Mouse (Mus musculus) intestine, embryonic 16.5 days (tissue): ENCODE data around the gene Tet1. TPM values are rescaled to one million over a fixed set of nuclear protein-coding genes. Genes with fewer than 3 reads are reported as not detected.

Experiments
- ATAC-seq: fragments of 200-750 bp; cut with Nextera tagmentation; 2 replicates; pipeline ENCODE4 v1.8.0; 2017; ENCODE audit warnings: moderate TSS enrichment, moderate library complexity
- H3K27ac ChIP-seq: fragments of 300-500 bp; sonication (generic); 2 replicates; pipeline ENCODE4 v1.5.1; 2014; ENCODE audit warnings: mild to moderate bottlenecking, low read length
- H3K27me3 ChIP-seq: fragments of 300-500 bp; sonication (generic); replicated peaks from 2 replicates; pipeline ENCODE4 v1.6.1; 2014; ENCODE audit warnings: low read length, control low read depth, mixed read lengths; ENCODE audit not compliant: control insufficient read depth, insufficient read depth
- H3K36me3 ChIP-seq: fragments of 300-500 bp; sonication (generic); 2 replicates; pipeline ENCODE4 v1.6.1; 2014; ENCODE audit warnings: low read length, control low read depth; ENCODE audit not compliant: control insufficient read depth, insufficient read depth
- H3K4me1 ChIP-seq: fragments of 300-500 bp; sonication (generic); 2 replicates; pipeline ENCODE4 v1.6.1; 2014; ENCODE audit warnings: low read length, control low read depth, mixed read lengths; ENCODE audit not compliant: control insufficient read depth, insufficient read depth
- H3K4me2 ChIP-seq: fragments of 300-500 bp; sonication (generic); 2 replicates; pipeline ENCODE4 v1.6.1; 2014; ENCODE audit warnings: low read depth, low read length, control low read depth
- H3K4me3 ChIP-seq: fragments of 300-500 bp; sonication (generic); 2 replicates; pipeline ENCODE4 v1.5.1; 2014; ENCODE audit warnings: mild to moderate bottlenecking, low read length
- H3K9ac ChIP-seq: fragments of 300-500 bp; sonication (generic); 2 replicates; pipeline ENCODE4 v1.6.1; 2014; ENCODE audit warnings: low read depth, low read length
- H3K9me3 ChIP-seq: fragments of 300-500 bp; sonication (generic); 2 replicates; pipeline ENCODE4 v1.6.1; 2016; ENCODE audit warnings: low read length, control low read depth; ENCODE audit not compliant: control insufficient read depth
- WGBS: fragments of 180-500 bp; shearing (Covaris S2); extraction: QIAGEN DNeasy Blood & Tissue Kit; methylation state at CpG from one replicate; pipeline ENCODE4 v1.1.7; 2014; 5-methylcytosine and 5-hydroxymethylcytosine counted together
- polyA plus RNA-seq: library from polyadenylated mRNA; unstranded; fragments of >200 nt; fragmentation: Nextera tagmentation; extraction: Ambion mirVana; gene quantifications from 2 replicates; pipeline ENCODE4 v1.2.1, GENCODE M21; 2015

The Tet1 gene
- polyA plus RNA-seq, 1 experiment from 2014 or later = 10.6 TPM

DNA sequence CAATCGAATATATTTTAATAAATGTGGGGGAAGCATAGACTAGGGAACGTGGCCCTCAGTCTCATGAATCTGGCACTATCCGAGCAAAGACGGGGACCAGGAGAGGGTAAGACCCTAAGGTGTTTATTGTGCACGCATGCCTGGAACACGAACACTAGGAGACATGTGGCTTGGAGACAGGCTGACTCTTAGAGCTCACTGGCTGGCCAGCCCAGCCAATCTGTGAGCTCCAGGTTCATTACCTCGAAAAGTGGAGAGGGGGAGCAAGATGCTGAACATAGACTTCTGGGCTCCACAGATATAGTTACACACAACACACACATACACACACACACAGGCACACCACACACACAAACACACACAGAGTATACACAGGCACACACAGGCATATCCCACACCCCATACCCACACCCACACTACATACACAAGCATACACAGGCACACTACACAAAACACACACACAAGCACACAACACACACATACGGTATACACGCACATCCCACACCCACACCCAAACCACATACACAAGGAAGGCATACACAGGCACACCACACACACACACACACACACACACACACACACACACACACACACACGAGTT lies 52.0 kb downstream of the Tet1 start:
- no peak for ATAC-seq
- WGBS = 75% methylated on average over 10 of the region's 10 CpGs

DNA sequence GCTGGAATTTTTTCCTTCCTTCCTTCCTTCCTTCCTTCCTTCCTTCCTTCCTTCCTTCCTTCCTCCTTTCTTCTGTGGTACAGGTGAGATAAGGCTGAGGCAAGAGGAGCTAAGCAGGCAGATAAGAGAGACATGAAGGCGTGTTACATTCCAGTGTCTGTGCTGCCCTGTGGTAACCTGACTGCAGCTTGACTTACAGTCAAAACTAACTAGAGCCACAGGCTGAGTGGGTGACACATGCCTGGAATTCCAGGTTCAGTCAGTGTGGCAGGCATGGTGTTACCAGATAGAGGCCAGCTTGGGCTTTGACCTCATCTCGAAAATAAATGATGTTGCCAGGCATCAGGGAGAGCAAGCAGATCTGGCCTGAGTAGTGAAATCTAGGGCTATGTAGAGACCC lies 53.8 kb downstream of the Tet1 start:
- peak; percentile 96 for ATAC-seq
- no peaks in the 10 kb centered on the region for H3K36me3 ChIP-seq
- WGBS = 37% methylated on average over 2 of the region's 2 CpGs
- H3K4me2 ChIP-seq = no peak overlapping the region
- H3K9ac ChIP-seq = no peak overlapping the region
- H3K27me3 ChIP-seq = no peaks in the 10 kb centered on the region
- peak overlapping the region; percentile 57 for H3K27ac ChIP-seq
- H3K9me3 ChIP-seq = no peaks in the 10 kb centered on the region
- no peak overlapping the region for H3K4me3 ChIP-seq
- no peaks in the 10 kb centered on the region for H3K4me1 ChIP-seq

More for the DNA sequence above, 52.0 kb downstream of the Tet1 start:
- no peaks in the 10 kb centered on the region for H3K9me3 ChIP-seq
- H3K27ac ChIP-seq = no peak overlapping the region
- no peaks in the 10 kb centered on the region for H3K27me3 ChIP-seq
- H3K4me3 ChIP-seq = no peak overlapping the region
- no peaks in the 10 kb centered on the region for H3K4me1 ChIP-seq
- H3K9ac ChIP-seq = no peak overlapping the region
- no peak overlapping the region for H3K4me2 ChIP-seq
- H3K36me3 ChIP-seq = no peaks in the 10 kb centered on the region

DNA sequence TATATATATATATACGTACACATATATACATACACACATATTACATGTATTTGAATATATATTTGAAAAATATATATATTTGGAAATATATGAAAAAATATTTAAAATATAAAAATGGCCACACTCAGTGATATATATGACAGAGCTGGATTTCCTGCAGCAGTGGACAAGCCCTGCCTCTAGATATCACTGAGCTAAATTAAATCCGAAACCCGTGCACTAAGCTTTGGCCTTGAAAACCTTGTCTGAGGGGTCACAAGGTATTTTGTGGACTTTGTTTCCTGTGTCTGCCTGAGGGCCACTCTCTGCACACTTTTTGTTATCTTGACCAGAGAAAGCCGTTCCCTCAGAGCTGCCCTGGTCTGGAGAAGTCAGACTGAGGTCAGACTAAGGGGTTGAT lies 54.2 kb downstream of the Tet1 start:
- Histone ChIP-seq H3K9me3 (no peaks in the 10 kb centered on the region), H3K4me2 (no peak overlapping the region), H3K27ac (peak overlapping the region; percentile 57), H3K27me3 (no peaks in the 10 kb centered on the region), H3K36me3 (no peaks in the 10 kb centered on the region), H3K4me1 (no peaks in the 10 kb centered on the region), H3K4me3 (no peak overlapping the region), H3K9ac (no peak overlapping the region)
- 53% methylated on average over 4 of the region's 4 CpGs for WGBS
- peak; percentile 88 for ATAC-seq

DNA sequence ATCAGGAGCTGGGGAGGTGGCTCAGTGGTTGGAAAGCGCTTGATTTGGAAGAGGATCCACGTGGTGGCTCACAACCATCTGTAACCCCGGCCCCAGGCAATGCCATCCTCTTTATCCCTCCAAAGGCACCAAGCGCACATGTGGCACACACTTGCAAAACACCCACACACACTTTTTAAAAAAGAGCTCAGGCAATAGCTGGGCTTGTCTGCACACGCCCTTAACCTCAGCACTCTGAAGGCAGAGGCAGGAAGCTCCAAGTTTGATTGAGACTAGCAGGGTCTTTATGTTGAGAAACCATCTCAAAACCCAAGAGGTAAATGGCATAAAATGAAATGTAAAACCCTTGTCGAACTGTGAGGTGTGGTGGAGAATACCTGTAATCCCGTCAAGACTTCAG lies 57.2 kb downstream of the Tet1 start:
- H3K27me3 ChIP-seq = no peaks in the 10 kb centered on the region
- H3K36me3 ChIP-seq = no peaks in the 10 kb centered on the region
- H3K4me3 ChIP-seq = no peak overlapping the region
- 85% methylated on average over 7 of the region's 7 CpGs for WGBS
- no peaks in the 10 kb centered on the region for H3K4me1 ChIP-seq
- H3K27ac ChIP-seq = no peak overlapping the region
- H3K4me2 ChIP-seq = no peak overlapping the region
- ATAC-seq = no peak
- no peak overlapping the region for H3K9ac ChIP-seq
- H3K9me3 ChIP-seq = no peaks in the 10 kb centered on the region

DNA sequence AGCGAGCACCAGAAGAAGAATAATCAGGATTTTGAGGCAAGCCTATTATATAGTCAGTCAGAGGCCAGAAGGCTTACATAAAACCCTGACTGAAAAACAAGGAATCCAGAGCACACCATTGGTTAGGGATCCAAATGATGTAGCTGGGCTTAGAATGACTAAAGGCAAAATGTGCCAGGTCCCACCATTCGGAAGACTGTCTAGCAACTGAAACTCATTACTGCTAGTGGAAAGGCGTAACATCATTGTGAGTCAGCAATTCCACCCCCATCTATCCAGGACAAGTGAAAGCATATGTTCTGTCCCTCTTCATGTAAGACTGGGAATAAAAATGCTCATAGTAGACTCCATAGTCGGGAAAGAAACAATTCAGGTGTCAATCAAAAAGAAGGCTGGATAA lies 57.8 kb downstream of the Tet1 start:
- Histone ChIP-seq H3K36me3 (no peaks in the 10 kb centered on the region), H3K27ac (no peak overlapping the region), H3K4me1 (no peaks in the 10 kb centered on the region), H3K9ac (no peak overlapping the region), H3K9me3 (no peaks in the 10 kb centered on the region), H3K4me3 (no peak overlapping the region), H3K4me2 (no peak overlapping the region), H3K27me3 (no peaks in the 10 kb centered on the region)
- no peak for ATAC-seq
- 82% methylated on average over 4 of the region's 4 CpGs for WGBS

DNA sequence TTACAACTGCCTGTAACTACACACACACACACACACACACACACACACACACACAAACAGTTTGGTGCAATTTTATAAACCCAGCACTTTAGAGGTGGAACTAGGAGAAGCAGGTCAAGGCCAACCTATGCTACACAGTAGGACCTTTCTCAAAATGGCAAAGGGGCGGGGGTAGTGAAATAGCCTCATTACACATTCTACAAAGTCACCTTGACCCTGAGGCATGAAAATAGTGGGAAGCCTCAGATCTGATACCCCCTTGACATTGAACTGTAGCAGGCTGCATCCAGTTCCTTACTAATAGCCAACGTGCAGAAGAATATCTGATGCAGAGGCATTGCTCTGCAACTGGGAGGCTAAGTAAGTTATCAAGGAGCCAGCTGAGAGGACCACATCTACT lies 60.0 kb downstream of the Tet1 start:
- Histone ChIP-seq H3K36me3 (no peaks in the 10 kb centered on the region), H3K27ac (no peak overlapping the region)
- 96% methylated on average over 2 of the region's 2 CpGs for WGBS

DNA sequence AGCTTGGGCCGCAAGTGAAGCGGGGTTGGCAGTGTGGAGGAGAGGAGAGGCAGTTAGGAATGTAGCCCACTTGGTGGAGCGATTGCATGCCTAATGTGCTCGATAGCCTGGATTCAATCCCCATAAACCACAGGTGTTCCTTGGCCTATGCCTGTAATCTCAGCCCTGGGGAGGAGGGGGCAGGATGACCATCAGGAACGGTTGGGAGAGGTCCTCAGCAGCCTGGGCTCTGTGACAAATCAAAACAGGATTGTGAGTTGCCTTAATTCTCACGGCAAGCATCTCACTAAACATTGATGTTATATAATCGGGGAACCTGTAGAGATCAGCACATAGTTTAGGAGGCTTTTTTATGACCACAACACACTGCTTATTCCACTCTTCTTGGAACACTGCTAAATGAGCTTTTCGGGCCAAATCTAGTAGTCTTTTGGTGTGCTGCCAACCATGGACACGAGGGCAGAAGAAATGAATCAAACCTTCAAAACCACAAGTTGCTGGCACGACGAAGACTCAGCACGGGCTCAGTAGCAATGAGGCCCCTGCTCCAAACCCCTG lies 61.6 kb downstream of the Tet1 start:
- Histone ChIP-seq H3K27me3 (no peaks in the 10 kb centered on the region), H3K4me3 (no peak overlapping the region), H3K9ac (no peak overlapping the region), H3K9me3 (no peaks in the 10 kb centered on the region), H3K4me1 (peaks cover 9% of the 10 kb centered on the region; the same call in 1 of the 2 replicates), H3K36me3 (no peaks in the 10 kb centered on the region), H3K4me2 (no peak overlapping the region), H3K27ac (no peak overlapping the region)
- WGBS = 66% methylated on average over 12 of the region's 12 CpGs
- ATAC-seq = no peak

More for the DNA sequence above, 60.0 kb downstream of the Tet1 start:
- ATAC-seq = no peak
- H3K4me2 ChIP-seq = no peak overlapping the region
- H3K9ac ChIP-seq = no peak overlapping the region
- no peak overlapping the region for H3K4me3 ChIP-seq
- H3K4me1 ChIP-seq = peaks cover 5% of the 10 kb centered on the region; the same call in 1 of the 2 replicates
- H3K9me3 ChIP-seq = no peaks in the 10 kb centered on the region
- H3K27me3 ChIP-seq = no peaks in the 10 kb centered on the region

DNA sequence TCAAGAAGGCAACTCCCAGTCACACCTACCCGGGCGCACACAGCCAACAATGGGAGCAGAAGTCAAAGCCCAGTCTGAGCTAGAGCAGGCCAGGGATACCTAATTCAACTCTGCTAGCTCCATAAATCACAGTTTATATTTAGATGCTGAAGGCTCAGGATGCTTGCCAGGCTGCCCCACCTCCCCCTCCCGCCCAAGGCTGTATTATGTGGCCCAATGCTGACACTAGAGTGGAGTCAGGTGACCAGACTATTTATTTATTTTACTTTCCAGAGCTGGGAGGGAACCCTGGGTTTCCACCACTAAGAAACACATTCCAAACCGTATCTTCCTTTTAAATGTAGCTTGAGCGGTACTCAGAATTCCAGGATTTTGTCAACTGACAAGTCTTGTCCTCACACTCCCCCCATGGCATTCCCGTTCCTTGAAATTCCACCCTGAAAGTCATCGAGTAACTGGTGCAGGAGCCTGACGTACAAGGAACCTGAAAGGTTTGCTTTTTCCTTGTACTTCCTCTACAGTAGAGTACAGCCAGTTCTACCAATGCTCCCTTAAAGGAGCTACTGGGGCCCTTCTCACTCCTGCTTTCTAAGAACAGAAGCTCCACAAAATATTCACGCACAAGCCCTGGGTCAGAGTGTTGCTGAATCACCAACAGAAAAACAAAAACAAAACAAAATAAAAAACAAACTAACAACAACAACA lies 64.9 kb downstream of the Tet1 start:
- ATAC-seq = peak; percentile 64
- Histone ChIP-seq H3K4me3 (no peak overlapping the region), H3K4me1 (peaks cover 9% of the 10 kb centered on the region; the same call in 1 of the 2 replicates), H3K4me2 (no peak overlapping the region), H3K36me3 (no peaks in the 10 kb centered on the region), H3K9ac (no peak overlapping the region), H3K27me3 (no peaks in the 10 kb centered on the region), H3K27ac (no peak overlapping the region), H3K9me3 (no peaks in the 10 kb centered on the region)
- WGBS = 40% methylated on average over 9 of the region's 9 CpGs

DNA sequence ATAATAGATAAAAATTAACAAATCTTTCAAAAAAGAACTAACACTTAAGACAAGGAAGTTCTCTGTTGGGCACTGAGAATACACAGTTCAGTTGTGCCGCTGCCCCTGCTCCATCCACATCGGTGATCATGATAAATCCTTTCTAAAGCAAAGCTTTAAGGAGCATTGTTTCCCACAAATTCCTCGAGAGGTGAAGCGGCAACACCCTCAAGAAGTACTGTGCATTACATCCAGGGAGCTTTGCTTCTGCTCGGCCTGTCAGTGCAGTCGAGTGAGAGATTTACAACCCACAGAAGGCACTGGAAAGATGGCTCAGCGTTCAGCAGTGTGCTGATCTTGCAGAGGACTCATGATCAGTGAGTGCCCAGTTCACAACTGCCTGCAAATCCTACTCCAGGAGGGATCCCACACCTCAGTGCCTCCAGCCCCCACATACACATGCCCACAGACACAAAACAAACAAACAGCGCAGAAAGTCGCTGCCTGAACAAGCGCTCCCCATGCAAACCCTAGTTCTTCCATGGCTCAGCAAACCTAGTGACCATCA lies 66.8 kb downstream of the Tet1 start:
- H3K9ac ChIP-seq = no peak overlapping the region
- 62% methylated on average over 10 of the region's 10 CpGs for WGBS
- H3K27me3 ChIP-seq = no peaks in the 10 kb centered on the region
- H3K4me2 ChIP-seq = no peak overlapping the region
- H3K9me3 ChIP-seq = no peaks in the 10 kb centered on the region
- H3K36me3 ChIP-seq = no peaks in the 10 kb centered on the region
- H3K27ac ChIP-seq = no peak overlapping the region
- H3K4me1 ChIP-seq = peaks cover 9% of the 10 kb centered on the region; the same call in 1 of the 2 replicates
- ATAC-seq = no peak
- no peak overlapping the region for H3K4me3 ChIP-seq
